Mouse (Mus musculus): ENCODE data around the gene Ins2.
A peak's percentile ranks its signal among the peaks of the same experiment; 100 is the strongest.

Gene Ins2

DNA sequence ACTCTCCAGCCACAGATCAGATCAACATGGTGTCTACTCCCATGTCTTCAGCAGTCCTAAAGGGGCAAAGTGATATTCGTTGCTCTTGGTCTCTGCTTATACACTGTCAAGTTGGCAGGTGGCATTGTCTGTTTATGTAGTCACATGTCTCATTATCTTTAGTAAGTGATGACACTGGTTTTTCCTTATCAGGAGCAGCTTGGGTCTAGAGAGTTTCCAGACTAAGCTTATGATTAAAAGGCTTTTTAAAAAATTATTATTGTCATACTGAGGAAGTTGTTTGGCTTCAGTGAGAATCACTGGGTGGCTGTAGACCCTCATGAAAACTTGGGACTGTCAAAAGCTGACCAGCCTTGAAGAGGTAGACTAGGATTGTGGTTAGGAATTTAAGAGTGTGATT, at the start of gene Ins2:
Gene Ins2, minus strand, starts transcription at position 101 of the 400 bp plus-strand sequence.
- no peak for DNase-seq

DNA sequence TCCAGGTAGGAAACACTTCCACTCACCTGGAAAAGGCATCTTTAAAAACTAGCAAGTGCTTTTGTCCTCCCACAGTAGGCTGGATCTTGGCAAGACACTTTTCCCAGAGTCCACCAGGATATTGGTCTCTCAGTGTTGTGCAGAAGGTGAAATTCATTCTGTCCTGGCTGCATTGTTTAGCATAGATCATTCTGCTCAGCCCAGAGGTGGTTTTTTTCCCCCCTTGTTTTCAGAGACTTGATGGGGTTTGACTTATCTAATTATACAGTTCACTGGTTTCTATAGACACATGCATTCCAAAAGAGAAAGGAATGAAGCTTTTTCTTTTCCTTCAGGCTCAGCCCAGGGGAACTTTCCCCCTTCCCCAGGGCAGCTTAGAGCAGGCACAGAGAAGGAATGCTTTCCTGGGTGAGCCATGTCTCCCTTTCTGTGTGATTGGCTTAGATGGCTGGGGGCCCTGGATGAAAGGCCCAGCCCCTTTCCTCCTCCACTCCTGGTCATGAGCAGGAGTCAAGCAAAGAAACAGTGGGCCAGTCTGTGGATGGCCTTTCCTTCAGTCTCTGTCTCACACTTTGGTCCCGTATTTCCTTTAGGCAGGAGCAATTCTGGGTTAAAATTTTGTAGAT, 49.6 kb upstream of the Ins2 start:
- DNase-seq: no peak

DNA sequence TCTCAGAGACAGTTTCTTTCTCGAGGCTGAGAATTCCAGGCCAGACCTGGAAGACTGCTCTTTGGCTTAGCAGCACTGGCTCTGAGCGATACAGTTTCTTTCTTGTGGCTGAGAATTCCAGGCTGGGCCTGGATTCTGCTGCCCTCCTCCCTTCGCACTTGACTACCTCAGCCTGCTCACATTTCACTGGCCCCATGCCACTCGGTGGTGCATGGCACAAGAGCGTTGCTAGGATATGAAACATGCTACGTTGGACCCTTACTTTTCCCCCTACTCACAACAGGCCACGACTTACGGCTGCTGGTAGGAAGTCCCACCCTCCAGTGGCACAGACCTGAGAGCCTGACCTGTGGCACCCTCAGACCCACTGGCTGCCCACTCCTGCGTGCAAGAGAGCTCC, 46.5 kb upstream of the Ins2 start:
- DNase-seq: no peak

DNA sequence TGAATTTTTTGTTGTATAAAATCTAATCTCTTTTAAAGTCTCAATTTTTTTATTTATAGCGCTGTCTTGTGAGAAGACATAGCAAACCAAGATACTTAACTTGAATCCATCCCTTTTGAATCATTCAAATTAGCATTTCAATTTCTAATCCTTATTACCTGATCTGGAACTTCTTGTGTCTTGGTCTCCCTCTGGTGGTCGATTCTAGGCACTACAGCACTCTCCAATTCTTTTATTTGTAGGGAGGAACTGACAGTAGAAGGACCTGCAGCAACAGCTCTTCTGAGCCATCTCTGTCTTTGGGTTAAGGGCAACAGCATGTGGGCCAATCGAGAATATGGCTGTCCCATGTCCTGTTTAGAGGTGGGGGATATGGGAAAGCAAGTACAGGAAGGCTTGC, 5.4 kb downstream of the Ins2 start:
- DNase-seq: peak; percentile 8 to 17

DNA sequence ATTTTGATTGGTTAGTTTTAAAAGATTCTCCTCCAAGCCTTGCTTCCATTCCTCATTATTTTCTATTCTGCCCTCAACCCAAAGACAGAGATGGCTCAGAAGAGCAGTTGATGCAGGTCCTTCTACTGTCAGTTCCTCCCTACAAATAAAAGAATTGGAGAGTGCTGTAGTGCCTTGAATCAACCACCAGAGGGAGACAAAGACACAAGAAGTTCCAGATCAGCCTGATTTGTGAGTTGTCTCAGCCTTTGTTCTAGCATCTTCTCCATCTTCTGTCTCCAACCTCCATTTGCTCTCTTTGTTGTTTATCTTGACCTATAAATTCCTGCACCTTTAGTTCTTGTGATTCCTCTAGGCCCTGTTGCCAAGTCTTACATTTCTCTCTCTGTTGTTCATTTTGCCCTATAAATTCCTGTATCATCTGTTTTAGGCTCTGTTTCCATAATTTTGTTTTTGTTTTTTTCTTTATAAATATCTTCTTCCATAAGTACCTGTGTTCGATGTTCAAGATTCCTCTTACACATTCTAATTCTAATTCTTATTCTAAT, 6.2 kb downstream of the Ins2 start:
- peak; percentile 4 to 8 for DNase-seq

DNA sequence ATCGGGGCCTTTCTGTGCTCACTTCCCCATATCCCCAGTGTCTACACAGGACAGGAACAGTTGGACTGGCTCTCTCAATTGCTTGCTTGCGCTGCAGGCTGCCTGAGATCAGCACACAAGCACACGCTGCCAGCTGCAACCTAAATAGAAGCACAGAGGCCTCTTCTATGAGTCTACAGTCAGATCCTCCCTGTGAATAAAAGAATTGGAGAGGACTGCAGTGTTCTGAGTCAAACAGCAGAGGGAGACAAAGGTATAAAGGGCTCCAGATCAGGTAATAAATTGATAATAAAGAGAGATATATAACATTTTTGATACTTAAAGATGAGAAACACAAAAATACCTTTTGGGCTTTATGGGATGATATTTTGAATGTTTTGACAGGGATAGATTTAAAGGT, 17.2 kb downstream of the Ins2 start:
- no peak for DNase-seq

DNA sequence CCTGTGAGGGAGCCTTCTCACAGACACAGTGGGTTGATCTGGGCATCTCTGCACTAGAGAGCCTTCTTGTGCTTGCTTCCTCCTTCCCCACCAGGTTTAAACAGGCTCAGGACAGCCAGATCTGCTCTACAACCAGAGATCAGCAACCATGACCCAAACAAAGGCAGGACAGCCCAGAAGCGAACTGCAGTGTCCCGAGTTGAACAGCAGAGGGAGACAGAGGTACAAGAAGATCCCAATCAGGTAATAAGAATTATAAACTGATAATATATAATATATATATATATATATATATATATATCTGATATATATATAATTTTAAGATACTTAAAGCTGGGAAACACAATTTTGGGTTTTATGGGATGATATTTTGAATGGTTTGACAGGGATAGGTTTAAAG, 22.5 kb downstream of the Ins2 start:
- DNase-seq: peak; percentile 20 to 24

DNA sequence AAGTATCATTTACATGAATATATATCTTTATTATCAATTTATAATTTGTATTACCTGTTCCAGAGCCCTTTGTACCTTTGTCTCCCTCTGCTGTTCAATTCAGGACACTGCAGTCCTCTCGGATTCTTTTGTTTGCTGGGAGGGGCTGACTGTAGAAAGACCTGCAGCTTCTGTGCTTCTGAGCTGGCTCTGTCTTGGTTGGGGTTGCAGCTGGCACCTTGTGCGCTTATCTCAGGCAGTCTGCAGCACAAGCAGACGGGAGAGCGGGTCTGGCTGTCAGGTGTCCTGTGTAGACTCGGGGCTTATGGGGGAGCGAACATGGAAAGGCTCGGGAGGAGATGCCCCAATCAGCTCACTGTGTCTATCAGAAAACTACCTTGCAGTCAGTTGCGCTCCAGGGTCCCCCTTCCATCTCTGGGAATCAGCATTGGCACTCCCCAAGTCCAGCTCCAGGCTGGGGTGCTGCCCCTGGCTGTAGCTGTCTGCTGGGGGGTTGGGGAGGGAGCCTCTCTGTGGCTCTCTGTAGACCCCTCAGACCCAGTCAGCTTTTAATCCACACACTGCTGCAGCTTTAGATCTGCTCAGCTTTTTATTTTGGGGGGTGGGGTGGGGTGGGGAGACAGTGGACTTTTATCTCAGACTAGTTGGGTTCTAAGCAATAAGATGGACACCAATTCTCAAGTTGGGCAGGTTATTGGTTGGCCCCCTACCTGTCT, 28.2 kb downstream of the Ins2 start:
- DNase-seq: peak; percentile 32 to 37

DNA sequence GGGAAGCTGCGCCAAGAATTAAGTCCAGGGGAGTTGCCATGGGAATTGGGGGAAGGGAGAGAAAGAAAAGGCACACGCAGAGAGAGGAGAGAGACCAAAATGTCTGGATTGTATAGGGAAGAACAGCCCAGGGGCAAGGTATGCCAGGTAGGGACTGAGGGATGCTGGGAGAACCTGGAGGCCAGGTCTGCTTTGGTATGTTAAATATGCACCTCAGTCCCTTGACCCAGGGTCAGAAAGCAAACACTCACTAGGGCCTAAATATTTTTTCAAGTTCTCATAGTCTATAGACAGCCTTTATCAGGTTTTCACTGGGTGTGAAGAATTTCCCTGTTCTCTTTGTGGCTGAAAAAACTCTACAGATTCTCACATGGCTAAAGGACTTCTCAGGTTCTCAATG, 36.3 kb downstream of the Ins2 start:
- no peak for DNase-seq

DNA sequence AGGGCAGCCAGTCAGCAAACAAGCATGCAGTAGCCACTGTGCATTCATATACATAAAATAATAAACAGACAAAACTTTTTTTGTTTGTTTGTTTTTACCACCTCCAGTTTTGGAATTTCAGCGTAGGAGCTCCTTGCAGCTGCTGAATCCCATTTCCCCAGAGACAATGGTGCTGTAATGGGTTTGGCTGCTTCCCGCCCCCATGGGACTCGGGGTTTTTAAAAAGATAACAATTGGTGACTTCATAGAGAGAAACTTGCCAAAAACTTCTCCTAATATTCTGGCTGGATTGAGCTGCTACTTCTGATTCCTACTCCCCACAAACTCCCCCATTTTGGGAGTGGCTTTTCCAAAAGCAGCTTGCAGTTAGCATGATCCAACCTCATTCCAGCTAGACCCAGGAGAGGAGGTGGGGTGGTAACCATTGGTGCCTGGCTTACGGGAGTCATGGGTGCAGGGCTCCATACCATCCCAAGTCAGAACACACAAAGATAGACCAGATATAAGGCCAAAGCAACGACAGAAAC, 43.8 kb downstream of the Ins2 start:
- DNase-seq: no peak

DNA sequence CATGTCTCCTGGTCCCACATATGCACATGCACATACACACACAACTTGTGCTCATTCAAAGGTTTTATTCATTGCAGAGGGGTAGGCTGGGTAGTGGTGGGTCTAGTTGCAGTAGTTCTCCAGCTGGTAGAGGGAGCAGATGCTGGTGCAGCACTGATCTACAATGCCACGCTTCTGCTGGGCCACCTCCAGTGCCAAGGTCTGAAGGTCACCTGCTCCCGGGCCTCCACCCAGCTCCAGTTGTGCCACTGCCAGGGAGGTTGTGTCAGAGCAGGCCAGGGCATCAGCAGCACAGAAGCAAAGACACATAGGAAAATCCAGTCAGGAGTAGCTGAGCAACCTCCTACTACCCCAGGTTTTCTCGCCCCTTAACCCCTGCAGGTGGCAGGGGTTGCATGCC, 64.6 kb downstream of the Ins2 start:
- DNase-seq: no peak

DNA sequence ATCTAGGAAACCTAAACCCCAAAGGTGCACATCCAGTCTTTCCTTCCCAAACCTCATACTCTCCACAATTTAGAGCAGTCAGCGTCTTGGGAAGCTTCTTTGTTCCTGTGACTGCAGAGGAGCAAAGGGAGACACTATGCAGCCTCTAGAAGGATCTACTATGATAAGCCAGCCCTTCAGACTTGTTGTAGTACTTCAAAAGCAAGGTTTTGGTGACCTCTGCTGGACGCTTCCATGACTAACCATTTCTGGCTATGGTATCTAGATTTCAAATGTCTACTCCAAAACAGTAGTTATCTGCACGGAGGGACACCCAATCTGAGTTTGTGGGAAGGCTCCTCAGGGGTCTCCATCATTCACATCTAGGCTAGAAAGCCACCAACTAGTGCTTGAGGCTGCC, 67.5 kb downstream of the Ins2 start:
- DNase-seq: no peak

DNA sequence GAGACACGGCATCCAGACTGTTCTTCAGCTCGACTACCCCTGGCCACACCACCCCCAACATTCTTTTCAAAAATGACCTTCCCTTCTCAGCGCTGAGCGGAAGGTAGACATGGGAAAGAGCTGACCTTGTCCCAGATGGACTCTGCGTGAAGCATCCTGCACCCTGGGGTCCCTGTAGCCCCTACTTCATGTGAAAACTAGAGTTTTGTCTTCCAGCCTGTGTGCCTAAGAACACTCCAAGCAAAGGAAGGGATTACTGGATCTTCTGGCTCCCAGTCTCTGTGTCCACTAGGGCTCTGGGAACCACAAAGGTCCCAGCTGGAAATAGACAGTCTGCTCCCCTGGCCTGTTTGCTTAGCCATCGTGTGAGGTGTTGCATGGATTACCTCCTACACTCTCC, 68.0 kb downstream of the Ins2 start:
- no peak for DNase-seq

DNA sequence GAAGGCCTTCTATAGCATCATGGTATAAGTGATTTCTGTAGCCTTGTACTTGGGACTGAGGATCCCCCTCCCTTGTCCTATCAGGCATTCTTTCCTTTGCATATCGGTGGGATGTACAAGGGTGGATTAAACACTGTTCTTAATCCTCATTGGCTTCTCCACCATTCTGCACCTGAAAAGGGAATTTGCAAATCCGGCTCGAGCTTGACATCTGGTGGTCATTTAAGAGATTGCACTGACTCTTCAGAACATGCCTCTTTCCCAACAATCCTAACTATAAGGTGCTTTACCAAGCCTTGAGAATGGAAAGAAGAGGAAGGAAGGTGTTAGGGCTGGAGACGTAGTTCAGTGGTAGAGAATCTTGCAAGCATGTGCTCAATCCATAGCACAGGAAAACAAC, 71.1 kb downstream of the Ins2 start:
- DNase-seq: peak in 1 of 2 experiments; percentile 18

DNA sequence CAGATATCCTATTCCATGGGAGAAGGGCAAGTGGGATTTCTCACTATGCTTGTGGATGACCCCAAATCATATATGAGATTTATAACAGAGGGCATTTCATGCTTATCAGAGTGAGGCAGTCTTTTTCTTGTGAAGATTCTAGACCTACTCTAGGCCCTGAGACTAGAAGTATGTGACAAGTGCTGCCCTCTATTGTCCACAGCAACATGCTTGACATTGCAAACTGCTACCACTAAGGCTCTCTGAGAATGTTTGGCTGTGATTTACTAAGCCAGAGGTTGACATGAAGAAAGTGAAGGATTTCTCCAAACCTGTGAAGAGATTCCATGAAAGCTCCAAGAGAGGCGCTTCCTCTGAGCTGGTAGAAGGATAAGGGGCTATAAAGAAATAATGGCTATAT, 72.1 kb downstream of the Ins2 start:
- DNase-seq: no peak

DNA sequence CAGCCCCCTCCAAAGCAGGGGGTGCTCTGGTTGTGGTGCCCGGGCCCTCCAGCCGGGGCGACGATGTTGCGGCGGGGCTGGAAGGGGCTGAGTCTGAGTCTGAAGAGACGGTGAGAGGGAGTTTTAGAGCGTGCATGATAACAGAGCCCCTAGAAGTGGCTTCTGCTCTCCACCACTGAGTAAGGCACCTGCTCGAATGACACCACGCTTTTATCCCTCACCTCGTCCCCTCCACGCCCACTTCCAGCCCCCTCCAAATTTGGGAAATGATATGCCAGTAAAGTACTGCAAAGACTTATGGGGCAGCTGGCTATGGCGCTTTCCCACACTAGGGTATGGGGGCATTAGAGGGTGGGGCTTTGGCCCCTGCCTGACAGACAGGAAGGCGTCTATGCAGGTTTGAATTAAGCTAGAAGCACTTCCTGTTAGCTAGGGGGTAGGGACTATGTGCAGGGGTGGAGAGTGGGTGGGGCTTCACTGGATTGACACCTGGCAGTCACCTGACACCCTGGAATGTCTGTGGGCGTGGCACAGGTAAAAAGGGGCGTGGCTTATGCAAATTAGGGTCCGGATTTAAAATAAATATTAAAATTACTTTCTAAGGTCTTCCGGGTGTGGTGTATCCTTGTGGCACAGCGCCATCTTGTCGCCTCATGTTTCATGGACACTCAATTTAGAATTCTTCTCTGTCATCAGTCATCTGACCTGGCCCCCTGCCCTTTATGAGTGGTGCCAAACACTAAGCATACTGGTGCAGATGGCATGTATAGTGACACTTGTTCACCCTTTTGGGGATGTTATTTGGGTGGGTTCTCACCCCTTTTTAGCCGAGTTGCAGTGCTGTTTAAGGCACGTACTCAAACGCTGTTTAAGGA, 73.2 kb downstream of the Ins2 start, which contains the start of gene Gm49394:
Gene Gm49394, minus strand, starts transcription at position 192 of the 875 bp plus-strand sequence.
- no peak for DNase-seq

DNA sequence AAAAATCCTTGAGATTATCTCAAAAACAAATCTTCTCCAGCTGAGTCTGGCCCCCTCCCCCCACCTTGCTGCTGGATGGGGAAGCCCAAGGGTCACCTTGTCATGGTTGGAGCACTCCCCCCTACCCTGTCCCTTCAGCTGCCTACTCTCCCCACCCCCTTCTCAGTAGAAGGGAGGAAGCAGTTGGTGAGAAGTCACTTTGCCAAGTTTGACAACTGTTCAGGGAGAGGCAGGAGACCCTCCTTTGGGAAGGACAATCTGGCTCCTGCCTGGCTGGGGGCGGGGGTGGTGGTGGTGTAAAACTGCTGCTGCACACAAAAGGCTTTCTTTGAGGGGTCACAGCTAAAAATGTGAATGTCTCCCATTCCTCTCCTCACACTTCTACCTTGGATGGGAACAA, 74.9 kb downstream of the Ins2 start:
- no peak for DNase-seq

DNA sequence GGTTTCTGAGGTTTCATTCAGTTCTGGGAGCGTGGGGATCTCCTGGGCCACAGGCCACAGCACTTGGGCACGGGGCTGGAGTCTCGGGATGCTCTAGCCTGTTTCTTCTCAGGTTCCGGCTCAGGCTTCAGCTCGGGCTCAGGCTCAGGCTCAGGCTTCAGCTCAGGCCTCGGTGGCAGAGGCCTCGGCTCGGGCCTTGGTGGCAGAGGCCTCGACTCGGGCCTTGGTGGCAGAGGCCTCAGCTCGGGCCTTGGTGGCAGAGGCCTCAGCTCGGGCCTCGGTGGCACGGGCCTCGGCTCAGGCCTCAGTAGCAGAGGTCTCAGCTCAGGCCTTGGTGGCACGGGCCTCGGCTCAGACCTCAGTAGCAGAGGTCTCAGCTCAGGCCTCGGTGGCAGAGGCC, 75.7 kb downstream of the Ins2 start:
- no peak for DNase-seq

DNA sequence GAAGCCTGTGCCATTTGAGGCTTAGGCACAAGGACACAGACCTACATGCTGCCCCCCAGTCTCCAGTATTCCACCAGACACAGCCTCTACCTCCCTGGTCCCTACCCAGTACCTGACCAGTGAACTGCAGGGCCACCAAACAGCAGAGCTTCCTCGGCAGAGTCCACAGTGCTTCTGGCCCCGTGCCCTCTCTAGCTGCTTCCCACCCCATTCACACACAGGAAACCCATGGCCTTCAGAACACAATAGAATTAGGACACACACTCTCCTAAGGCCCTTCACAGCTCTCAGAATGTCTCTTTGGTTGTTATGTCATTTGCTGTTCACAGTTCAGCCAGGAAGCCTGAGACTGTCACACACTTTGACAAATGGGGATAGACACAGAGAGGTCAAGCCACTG, 76.5 kb downstream of the Ins2 start, which contains the start of gene Igf2:
Gene Igf2, minus strand, starts transcription at position 158 of the 400 bp plus-strand sequence.
- no peak for DNase-seq

DNA sequence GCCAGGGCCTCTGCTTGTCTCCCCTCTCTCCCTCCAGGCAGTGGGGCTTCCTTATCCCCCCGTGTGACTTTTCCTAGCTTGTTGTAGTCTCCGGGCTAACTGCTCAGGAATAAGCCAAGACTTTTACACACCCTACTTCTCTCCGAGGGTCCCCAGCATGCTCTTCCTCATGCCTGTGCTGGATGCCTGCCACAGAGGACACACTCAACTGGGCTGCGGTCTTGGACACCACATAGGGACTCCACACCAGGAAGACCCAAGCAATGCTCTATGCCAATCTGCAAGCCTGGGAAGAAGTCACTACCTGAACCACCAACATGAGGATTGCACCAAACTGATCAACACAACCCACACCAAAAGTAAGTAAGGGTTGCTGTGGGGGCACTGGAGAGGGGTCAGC, 77.1 kb downstream of the Ins2 start:
- DNase-seq: no peak

DNA sequence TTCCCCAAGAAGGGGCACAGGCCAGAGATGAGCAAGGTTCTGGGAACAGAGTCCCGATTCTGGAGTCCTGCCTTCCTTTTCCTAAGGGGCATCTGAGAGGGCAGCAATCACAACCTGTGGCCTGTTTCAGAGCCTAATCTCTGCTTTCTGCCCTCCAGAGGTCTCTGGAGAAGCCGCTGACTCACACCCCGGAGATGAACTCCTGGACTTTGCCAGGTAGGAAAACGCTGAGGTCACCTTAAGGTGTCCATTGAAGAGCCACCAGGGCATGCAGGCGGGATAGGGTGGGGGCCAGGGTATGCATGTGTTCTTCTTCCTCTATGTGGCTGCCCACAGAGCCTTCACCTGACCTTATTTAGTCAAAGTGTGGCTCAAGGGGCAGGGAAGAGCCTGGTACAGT, 77.8 kb downstream of the Ins2 start:
- no peak for DNase-seq

DNA sequence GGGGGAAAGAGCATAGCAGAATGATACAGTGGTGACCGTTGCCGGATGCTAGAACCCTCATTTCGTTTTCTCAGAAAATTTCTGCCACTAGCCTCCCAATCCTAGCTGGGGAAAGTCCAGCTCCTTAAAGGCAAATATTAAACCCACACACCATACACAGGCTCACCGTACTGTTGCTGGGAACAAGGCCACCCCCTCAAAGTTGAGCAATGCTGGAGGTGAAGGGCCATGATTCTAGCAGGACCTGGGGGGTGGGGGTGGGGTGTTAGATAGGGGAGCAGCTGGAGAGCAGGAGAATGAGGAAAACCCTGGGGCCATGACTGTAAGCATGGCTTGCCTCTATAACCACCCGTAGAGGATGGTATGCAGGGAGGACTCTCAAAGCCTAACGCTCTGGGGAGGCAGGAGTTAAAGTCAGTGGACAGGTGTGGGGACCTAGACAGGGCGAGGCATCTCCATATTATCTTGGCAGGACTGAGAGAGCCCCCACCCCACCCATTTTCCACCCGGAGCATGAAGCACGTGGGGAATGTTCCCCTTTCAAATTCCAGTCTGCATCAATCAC, 78.6 kb downstream of the Ins2 start:
- DNase-seq: no peak

DNA sequence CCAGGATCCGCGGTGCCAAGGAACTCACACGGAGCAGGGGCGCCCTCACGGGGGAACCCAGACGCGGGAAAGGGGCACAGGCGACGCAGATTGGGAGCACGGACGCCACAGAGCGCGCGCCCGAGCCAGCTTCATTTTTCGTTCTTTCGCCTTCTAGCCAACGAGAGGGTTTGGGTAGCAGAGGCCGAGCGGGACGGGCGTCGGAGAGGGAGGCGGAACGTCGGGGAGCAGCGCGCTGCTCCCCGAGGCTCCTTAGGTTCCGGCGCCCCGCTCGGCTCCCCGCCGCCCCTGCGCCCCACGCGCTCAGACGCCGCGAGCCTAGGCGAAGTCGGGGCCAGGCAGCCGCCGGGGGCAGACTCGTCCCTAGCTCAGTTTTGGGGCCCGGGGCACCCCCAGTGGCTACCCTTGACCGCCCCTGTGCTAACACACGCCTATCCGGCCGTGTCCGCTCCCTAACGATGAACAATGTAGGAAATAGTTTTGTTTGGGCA, 79.2 kb downstream of the Ins2 start:
- DNase-seq: no peak
